Mouse (Mus musculus) bone marrow macrophage, adult 2 months (primary cell): ENCODE measurements at regions not wholly inside any gene's neighbourhood (a gene's known extent, or its start where the extent isn't known, plus 50 kb on each side); places are given as distances from the start of the nearest gene placed in this dataset.

ENCODE experiments used
- H3K27ac ChIP-seq: 2 replicates; pipeline ENCODE4 v1.5.1; 2012; ENCODE audit warnings: low read depth, low read length; ENCODE audit not compliant: insufficient read depth
- H3K4me1 ChIP-seq: 2 replicates; pipeline ENCODE4 v1.6.1; 2012; ENCODE audit warnings: low read length; ENCODE audit not compliant: control insufficient read depth, insufficient read depth
- H3K4me3 ChIP-seq: 2 replicates; pipeline ENCODE4 v1.5.1; 2012; ENCODE audit warnings: mild to moderate bottlenecking, low read length, moderate library complexity; ENCODE audit not compliant: insufficient read depth
- CTCF ChIP-seq: IDR thresholded peaks from 2 replicates; pipeline ENCODE4 v1.5.1; 2012; ENCODE audit warnings: low read depth, mild to moderate bottlenecking, low read length, moderate library complexity
- POLR2A ChIP-seq: IDR thresholded peaks from 2 replicates; pipeline ENCODE4 v1.6.1; 2012; ENCODE audit warnings: mild to moderate bottlenecking, low read depth, low read length, borderline replicate concordance

DNA sequence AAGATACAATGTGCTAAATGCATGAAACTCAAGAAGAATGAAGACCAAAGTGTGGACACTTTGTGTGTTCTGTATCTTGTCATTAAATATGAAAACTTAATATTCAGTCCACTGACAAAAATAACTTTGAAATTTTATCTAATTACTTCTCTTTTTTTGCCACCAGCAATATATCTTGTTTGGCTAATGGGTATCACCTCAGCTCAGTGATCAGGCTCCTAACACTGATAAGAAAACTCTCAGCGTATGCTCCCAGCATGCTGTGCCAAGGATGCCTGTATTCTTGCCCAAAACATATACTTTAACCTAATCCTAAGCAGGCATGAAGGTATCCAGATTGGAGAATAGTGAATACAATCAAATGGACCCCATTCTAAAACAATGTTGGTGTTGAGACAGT is 53.3 kb upstream of the Ptpn12 start:
- Histone ChIP-seq H3K4me1 (peaks cover 7% of the 10 kb centered on the region), H3K27ac (no peak overlapping the region), H3K4me3 (no peak overlapping the region)
- TF ChIP-seq POLR2A, result no peak
- TF ChIP-seq CTCF, result no peak

DNA sequence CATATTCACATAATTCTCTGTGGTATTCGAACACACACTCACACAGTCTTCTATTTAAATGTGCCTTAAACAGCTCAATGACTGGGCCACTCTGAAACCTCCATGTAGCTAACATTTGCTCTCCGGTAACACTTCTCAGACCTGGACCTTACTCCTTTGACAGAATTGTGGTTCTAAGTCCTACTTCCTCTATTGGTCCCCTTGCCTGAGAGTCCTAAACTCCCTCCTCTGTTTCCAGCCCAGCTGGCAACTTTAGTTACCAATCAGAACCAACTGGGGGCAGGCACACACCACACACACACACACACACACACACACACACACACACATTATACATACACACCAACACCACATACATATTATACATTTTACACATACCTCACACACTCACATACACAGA is 57.7 kb upstream of the Ptpn12 start:
- Histone ChIP-seq H3K4me3 (no peak overlapping the region), H3K4me1 (peaks cover 7% of the 10 kb centered on the region), H3K27ac (no peak overlapping the region)
- no peak for TF ChIP-seq CTCF
- TF ChIP-seq POLR2A, result no peak

DNA sequence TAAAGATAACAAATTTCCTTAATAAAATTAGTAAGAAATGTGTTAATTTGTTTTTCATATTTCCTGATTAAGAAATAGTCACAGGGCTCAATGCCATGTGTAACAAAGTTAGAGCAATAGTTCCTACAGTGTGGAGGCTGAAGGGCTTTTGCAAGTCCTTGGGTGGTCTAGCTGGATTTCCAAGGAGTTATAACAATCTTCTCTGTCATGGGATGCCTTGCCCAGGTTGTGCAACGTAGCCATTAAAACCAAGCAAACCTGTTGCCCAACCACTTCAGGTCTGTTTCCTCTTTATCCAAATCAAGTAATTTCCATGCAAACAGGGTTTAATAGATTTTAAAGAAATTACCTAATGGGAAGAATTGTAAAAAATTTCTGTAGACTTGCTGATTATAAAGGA is 59.8 kb upstream of the Ptpn12 start:
- TF ChIP-seq CTCF (no peak), POLR2A (no peak)
- no peak overlapping the region for H3K4me3 ChIP-seq
- peaks cover 10% of the 10 kb centered on the region for H3K4me1 ChIP-seq
- H3K27ac ChIP-seq, result no peak overlapping the region

DNA sequence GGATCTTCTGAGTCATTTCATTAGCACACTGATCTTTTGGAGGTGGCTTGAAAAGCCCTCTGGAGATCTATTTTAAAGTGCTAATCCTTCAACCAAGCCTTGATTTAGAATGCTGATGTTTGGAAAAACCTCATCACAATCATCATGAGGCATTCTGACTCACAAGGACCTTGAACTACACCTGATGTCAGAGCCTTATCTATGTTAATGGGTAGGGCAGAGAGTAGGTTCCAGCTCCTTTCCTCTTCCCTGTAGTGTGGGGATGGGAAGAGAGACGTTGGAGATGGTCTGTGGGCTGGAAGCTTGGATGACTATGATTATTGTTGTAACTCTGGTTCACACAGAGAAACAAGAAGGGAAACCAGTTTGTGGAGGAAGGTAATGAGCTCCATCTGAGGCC is 63.0 kb upstream of the Gsap start:
- peaks cover 8% of the 10 kb centered on the region for H3K4me1 ChIP-seq
- TF ChIP-seq CTCF, result no peak
- TF ChIP-seq POLR2A, result no peak
- no peak overlapping the region for H3K4me3 ChIP-seq
- H3K27ac ChIP-seq, result no peak overlapping the region

DNA sequence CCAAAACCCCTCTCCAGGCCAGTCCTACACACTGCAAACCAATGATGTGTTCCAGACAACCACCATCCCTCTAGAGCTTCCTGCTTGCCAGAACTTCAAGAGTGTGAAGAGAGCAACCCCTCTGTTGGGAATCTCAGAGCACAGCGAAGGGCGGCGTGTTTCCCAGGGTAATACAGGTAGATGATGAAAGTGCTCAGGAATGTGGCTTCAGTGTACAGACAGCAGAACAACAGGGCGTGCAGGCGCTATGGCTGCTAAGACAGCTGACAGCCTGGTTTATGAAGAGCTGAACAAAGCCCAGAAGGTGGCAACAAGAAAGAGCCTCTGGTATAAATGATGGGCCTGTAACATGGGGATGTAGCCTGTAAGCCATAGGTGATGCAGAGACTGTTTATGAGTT is 61.0 kb upstream of the Gsap start:
- H3K4me1 ChIP-seq, result peaks cover 10% of the 10 kb centered on the region
- TF ChIP-seq POLR2A, result no peak
- TF ChIP-seq CTCF, result no peak
- H3K27ac ChIP-seq, result no peak overlapping the region
- H3K4me3 ChIP-seq, result no peak overlapping the region

DNA sequence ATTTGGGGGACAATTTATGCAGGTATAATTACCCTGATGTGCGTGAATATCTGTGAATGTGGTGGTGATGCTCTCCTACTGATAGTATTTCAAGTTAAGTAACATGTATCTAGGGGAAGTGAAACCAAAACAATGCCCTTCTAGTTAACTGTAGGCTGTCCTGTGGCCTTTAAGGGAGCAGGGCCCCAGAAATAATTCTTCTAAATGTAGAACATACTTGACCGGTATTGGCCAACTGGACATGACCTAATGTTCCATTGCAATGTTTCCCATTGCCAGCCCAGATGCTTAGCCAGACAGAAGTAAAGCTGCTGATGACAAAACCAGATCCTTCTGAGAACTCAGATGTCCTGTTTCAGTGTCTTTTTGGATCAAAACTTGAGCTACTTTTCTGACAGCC is 54.9 kb upstream of the Gsap start:
- H3K4me3 ChIP-seq, result no peak overlapping the region
- TF ChIP-seq CTCF, result no peak
- no peak for TF ChIP-seq POLR2A
- H3K4me1 ChIP-seq, result peaks cover 28% of the 10 kb centered on the region
- H3K27ac ChIP-seq, result peak overlapping the region; percentile 76

DNA sequence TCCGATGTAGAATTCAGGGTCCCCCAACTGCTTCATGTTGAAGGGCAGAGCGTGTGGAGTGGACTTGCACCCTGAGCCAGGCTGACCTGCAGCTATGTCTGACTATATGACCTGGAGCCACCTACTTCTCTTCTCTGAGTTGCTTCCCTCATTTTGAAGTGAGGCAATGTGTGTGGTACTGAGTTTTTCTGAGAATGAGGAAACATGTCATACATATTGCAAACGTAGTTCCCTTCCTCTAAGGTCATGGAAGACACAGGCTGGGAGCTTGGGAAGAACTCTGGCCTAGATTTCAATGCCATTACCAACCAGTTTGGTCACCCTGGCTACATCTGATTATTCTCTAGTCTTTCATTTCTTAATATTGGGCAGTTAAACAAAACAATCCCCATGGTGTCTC is 54.1 kb upstream of the Gsap start:
- H3K4me3 ChIP-seq, result no peak overlapping the region
- TF ChIP-seq POLR2A (no peak), CTCF (no peak)
- H3K27ac ChIP-seq, result peak overlapping the region; percentile 76
- H3K4me1 ChIP-seq, result peaks cover 32% of the 10 kb centered on the region

DNA sequence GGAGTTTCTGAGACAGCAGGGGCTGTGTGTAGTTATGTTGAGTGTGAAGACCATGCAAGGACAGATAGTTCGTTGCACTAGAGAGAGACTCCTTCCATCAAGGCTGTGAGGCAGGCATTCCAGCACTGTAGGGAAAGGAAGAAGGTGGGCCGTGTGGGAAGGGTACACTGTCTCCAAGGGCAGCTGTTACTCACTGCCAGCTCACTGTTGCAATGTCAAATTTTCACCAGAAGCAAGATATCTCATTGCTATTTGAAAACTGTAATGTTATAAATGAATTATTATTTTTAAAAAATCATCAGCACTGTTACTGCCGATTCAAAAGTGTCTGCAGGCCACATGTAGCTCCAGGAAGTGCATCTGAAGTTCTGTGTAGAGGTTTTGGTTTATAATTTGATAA is 50.6 kb upstream of the Gsap start:
- H3K4me3 ChIP-seq, result no peak overlapping the region
- H3K27ac ChIP-seq, result no peak overlapping the region
- no peak for TF ChIP-seq CTCF
- TF ChIP-seq POLR2A, result no peak
- H3K4me1 ChIP-seq, result peaks cover 42% of the 10 kb centered on the region

DNA sequence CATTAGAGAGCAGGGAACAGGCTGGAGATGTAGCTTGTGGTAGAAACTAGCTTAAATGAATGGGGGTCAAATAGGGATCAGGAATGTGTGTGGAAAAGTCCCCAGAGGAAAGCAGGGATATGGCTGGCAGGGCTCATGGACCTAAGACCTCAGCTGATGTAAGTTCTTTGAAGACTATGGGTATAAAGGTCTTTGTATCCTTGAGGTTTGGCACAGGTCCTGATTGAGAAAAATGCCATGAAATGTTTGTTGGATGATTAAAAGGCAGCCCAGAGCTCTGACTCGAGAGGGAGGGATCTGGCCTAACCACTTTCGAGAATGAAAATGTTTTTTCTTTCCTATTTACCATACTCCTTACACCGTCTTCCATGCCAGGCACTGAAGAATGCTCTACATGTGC is 50.0 kb upstream of the Gsap start:
- Histone ChIP-seq H3K4me3 (no peak overlapping the region), H3K27ac (peak overlapping the region; percentile 45), H3K4me1 (peaks cover 41% of the 10 kb centered on the region)
- TF ChIP-seq POLR2A (no peak), CTCF (no peak)
